Mouse (Mus musculus): Measurements from ENCODE around the gene Gm45140. TPM values are rescaled to one million over a fixed set of nuclear protein-coding genes. Genes with fewer than 3 reads are reported as not detected.
A peak's percentile ranks its signal among the peaks of the same experiment; 100 is the strongest.

Gene Gm45140
- polyA plus RNA-seq, 1 experiment: 7.3 TPM

- no peak for TF ChIP-seq CTCF (IDR thresholded peaks at IDR 0.05; ENCODE audit: control insufficient read depth, insufficient read depth, low read length)
- TF ChIP-seq POLR2A (IDR thresholded peaks at IDR 0.05; ENCODE audit: borderline replicate concordance, control insufficient read depth, low read depth, low read length): no peak
- H3K4me3 ChIP-seq (replicated peaks; ENCODE audit: control insufficient read depth, low read depth, low read length): no peak overlapping the region
- peaks cover 12% of the 10 kb centered on the region; the same call in 1 of the 2 replicates for H3K4me1 ChIP-seq (ENCODE audit: control insufficient read depth, insufficient read depth, low read length)
- 64% methylated on average over 7 of the region's 7 CpGs for WGBS
- no peak overlapping the region for H3K27ac ChIP-seq (ENCODE audit: control insufficient read depth, insufficient read depth, low read depth, low read length, poor library complexity)
These were observed 30.7 kb downstream of the Gm45140 start for GRCm38 (mm10) chr6:87804886-87805285.

- 58% methylated on average over 1 of the region's 1 CpGs for WGBS
- Histone ChIP-seq H3K27ac (ENCODE audit: control insufficient read depth, insufficient read depth, low read depth, low read length, poor library complexity) (no peak overlapping the region), H3K4me3 (replicated peaks; ENCODE audit: control insufficient read depth, low read depth, low read length) (no peak overlapping the region), H3K4me1 (ENCODE audit: control insufficient read depth, insufficient read depth, low read length) (peaks cover 10% of the 10 kb centered on the region)
- no peak for TF ChIP-seq CTCF (IDR thresholded peaks at IDR 0.05; ENCODE audit: control insufficient read depth, insufficient read depth, low read length)
- TF ChIP-seq POLR2A (IDR thresholded peaks at IDR 0.05; ENCODE audit: borderline replicate concordance, control insufficient read depth, low read depth, low read length): no peak
These were observed 31.6 kb downstream of the Gm45140 start for GRCm38 (mm10) chr6:87804036-87804435.

- Histone ChIP-seq H3K27ac (ENCODE audit: control insufficient read depth, insufficient read depth, low read depth, low read length, poor library complexity) (no peak overlapping the region), H3K4me1 (ENCODE audit: control insufficient read depth, insufficient read depth, low read length) (peaks cover 8% of the 10 kb centered on the region), H3K4me3 (replicated peaks; ENCODE audit: control insufficient read depth, low read depth, low read length) (no peak overlapping the region)
- TF ChIP-seq CTCF (IDR thresholded peaks at IDR 0.05; ENCODE audit: control insufficient read depth, insufficient read depth, low read length) (no peak), POLR2A (IDR thresholded peaks at IDR 0.05; ENCODE audit: borderline replicate concordance, control insufficient read depth, low read depth, low read length) (no peak)
- 66% methylated on average over 7 of the region's 7 CpGs for WGBS
These were observed 33.1 kb downstream of the Gm45140 start for GRCm38 (mm10) chr6:87802462-87802861.

GRCm38 (mm10) chr6:87799576-87799975 is 36.0 kb downstream of the Gm45140 start:
- 56% methylated on average over 6 of the region's 6 CpGs for WGBS
- peaks cover 2% of the 10 kb centered on the region for H3K4me1 ChIP-seq (ENCODE audit: control insufficient read depth, insufficient read depth, low read length)
- no peak for TF ChIP-seq POLR2A (IDR thresholded peaks at IDR 0.05; ENCODE audit: borderline replicate concordance, control insufficient read depth, low read depth, low read length)
- no peak for TF ChIP-seq CTCF (IDR thresholded peaks at IDR 0.05; ENCODE audit: control insufficient read depth, insufficient read depth, low read length)
- H3K27ac ChIP-seq (ENCODE audit: control insufficient read depth, insufficient read depth, low read depth, low read length, poor library complexity): no peak overlapping the region
- H3K4me3 ChIP-seq (replicated peaks; ENCODE audit: control insufficient read depth, low read depth, low read length): no peak overlapping the region

- TF ChIP-seq CTCF (IDR thresholded peaks at IDR 0.05; ENCODE audit: control insufficient read depth, insufficient read depth, low read length) (no peak), POLR2A (IDR thresholded peaks at IDR 0.05; ENCODE audit: borderline replicate concordance, control insufficient read depth, low read depth, low read length) (no peak)
- WGBS: 58% methylated on average over 2 of the region's 2 CpGs
- Histone ChIP-seq H3K27ac (ENCODE audit: control insufficient read depth, insufficient read depth, low read depth, low read length, poor library complexity) (no peak overlapping the region), H3K4me1 (ENCODE audit: control insufficient read depth, insufficient read depth, low read length) (peaks cover 2% of the 10 kb centered on the region), H3K4me3 (replicated peaks; ENCODE audit: control insufficient read depth, low read depth, low read length) (no peak overlapping the region)
These were observed 38.3 kb downstream of the Gm45140 start for GRCm38 (mm10) chr6:87797321-87797720.

GRCm38 (mm10) chr6:87796251-87796880 is 39.2 kb downstream of the Gm45140 start:
- H3K27ac ChIP-seq (ENCODE audit: control insufficient read depth, insufficient read depth, low read depth, low read length, poor library complexity): peak overlapping the region; percentile 9; the same call in 1 of the 2 replicates
- H3K4me1 ChIP-seq (ENCODE audit: control insufficient read depth, insufficient read depth, low read length): peaks cover 4% of the 10 kb centered on the region
- no peak overlapping the region for H3K4me3 ChIP-seq (replicated peaks; ENCODE audit: control insufficient read depth, low read depth, low read length)
- TF ChIP-seq POLR2A (IDR thresholded peaks at IDR 0.05; ENCODE audit: borderline replicate concordance, control insufficient read depth, low read depth, low read length) (no peak), CTCF (IDR thresholded peaks at IDR 0.05; ENCODE audit: control insufficient read depth, insufficient read depth, low read length) (no peak)
- WGBS: 84% methylated on average over 6 of the region's 6 CpGs

GRCm38 (mm10) chr6:87795385-87796150 is 40.0 kb downstream of the Gm45140 start:
- Histone ChIP-seq H3K4me3 (replicated peaks; ENCODE audit: control insufficient read depth, low read depth, low read length) (no peak overlapping the region), H3K4me1 (ENCODE audit: control insufficient read depth, insufficient read depth, low read length) (peaks cover 9% of the 10 kb centered on the region), H3K27ac (ENCODE audit: control insufficient read depth, insufficient read depth, low read depth, low read length, poor library complexity) (no peak overlapping the region)
- no peak for TF ChIP-seq CTCF (IDR thresholded peaks at IDR 0.05; ENCODE audit: control insufficient read depth, insufficient read depth, low read length)
- TF ChIP-seq POLR2A (IDR thresholded peaks at IDR 0.05; ENCODE audit: borderline replicate concordance, control insufficient read depth, low read depth, low read length): no peak
- 72% methylated on average over 6 of the region's 6 CpGs for WGBS

- H3K27ac ChIP-seq (ENCODE audit: control insufficient read depth, insufficient read depth, low read depth, low read length, poor library complexity): no peak overlapping the region
- no peak for TF ChIP-seq POLR2A (IDR thresholded peaks at IDR 0.05; ENCODE audit: borderline replicate concordance, control insufficient read depth, low read depth, low read length)
- TF ChIP-seq CTCF (IDR thresholded peaks at IDR 0.05; ENCODE audit: control insufficient read depth, insufficient read depth, low read length): no peak
- WGBS: 91% methylated on average over 10 of the region's 10 CpGs
- H3K4me3 ChIP-seq (replicated peaks; ENCODE audit: control insufficient read depth, low read depth, low read length): no peak overlapping the region
- H3K4me1 ChIP-seq (ENCODE audit: control insufficient read depth, insufficient read depth, low read length): peaks cover 18% of the 10 kb centered on the region; the same call in 1 of the 2 replicates
These were observed 41.6 kb downstream of the Gm45140 start for GRCm38 (mm10) chr6:87793821-87794510.
